Mouse (Mus musculus): ENCODE results near the gene Klhl21. TPM values are rescaled to one million over a fixed set of nuclear protein-coding genes. Genes with fewer than 3 reads are reported as not detected.

The Klhl21 gene
- total RNA-seq (2021) = 10 to 100 TPM; 42.3 to 49.2 TPM

DNA sequence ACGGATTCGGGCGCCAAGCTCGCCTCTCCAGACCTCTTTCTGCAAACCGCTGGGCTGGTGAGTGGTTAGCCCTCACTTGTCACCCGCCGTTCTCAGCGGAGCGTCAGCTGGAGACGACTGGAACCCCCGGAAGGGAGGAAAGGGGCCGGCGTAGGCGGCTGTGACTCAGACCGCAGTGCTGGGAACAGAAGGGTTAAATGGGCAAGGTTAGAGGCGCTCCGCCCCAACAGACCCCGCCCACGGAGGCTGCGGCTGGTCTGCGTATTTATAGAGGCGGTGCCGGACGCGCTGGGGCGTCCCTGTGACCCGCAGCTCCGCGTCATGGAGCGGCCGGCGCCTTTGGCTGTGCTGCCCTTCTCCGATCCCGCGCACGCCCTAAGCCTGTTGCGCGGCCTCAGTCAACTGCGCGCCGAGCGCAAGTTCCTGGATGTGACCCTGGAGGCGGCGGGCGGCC is at the start of gene Klhl21:
TSS of gene Klhl21 (plus strand) at position 182 of the 454 bp plus-strand sequence.
- DNase-seq = peak; percentile 97

DNA sequence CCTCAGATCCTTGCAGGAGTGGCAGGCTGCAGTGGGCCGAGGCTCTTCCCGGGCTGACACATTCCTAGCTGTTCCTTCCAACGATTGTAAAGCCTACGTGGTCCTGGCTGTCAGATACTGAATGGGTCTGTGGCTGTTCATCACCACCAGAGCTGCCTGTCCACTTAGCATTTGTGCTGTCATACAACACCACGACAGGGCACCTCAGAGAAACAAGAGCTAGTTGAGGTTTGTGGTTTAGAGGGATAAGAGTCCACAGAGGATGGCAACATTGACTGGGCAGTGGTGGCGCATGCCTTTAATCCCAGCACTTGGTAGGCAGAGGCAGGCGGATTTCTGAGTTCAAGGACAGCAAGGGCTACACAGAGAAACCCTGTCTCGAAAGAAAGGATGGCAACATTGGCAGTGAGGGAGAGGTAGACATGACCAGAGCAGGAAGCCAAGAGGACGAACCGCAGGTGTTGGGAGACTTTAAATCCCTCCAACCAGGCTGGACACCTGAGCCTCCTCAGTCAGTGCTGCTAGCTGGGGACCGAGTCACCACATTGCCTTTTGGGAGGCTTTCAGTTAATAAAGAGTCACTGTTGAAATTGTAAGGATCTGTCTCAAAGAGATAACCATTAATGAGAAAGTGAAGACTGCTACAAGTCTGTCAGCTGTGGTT is 48.6 kb upstream of the Klhl21 start:
- no peak for DNase-seq

DNA sequence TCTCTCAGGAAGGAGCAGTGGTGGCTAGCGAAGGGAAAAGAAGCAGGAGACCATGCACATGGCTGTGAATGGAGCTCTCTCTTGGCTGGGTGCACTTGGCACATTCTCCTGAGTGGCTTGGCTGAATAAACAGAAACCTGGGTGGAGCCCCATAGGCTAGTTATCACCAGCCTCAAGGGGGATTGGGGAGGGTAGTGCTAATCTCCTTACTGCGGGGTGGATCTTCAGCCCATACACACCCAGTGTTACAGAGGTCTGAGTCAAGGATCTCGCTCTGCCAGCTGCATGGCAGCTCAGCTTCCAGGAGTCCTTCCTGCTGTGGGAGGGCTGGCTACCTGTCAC is 48.1 kb upstream of the Klhl21 start:
- no peak for DNase-seq

DNA sequence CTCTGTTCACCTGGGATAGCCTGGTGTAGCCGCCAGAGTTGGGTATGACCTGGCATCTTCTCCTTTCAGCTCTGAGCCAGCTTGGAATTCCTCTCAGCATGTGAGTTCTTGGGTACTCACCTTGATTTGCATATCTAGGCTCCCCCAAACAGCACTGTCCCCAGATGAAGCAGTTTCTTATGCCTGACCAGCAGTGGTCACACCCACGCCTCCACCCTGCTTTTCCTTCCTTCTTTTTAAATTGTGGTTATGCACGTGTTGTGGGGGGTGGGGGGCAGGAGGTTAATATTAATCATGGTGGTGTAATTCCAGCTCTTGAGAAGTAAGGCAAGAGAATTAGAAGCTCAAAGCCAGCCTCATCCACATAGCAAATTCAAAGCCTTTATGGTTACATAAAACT is 45.8 kb upstream of the Klhl21 start:
- DNase-seq = no peak

DNA sequence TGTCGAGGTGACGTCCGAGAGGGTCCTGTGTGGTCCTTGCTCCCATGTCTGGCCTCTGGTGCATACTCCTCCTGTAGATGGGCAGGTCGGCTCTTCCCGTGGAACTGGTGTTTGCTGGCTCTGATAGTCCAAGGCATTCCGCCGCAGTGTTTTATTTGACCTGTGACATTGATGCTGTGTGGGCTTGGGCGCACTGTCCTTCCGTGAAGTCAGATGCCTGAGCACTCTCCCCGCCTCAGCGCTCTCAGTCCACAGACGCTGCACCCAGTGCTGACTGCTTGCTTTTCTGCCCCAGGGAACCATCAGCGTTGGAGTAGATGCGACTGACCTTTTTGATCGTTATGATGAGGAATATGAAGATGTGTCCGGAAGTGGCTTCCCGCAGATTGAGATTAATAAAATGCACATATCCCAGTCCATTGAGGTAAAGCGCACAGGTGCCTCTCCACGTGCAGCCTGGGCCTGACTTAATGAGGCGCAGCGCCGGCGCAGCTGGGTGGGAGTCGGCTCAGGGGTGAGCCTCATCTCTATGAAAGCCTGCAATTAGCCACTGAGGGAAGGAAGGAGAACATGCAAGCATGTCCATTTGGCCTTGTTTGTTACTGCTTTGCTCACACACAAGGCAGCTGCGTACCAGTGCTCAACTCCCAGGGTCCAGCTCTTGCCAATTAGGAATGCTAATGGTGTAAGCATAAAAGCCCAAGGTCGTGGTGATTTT is 40.2 kb upstream of the Klhl21 start:
- DNase-seq = no peak

DNA sequence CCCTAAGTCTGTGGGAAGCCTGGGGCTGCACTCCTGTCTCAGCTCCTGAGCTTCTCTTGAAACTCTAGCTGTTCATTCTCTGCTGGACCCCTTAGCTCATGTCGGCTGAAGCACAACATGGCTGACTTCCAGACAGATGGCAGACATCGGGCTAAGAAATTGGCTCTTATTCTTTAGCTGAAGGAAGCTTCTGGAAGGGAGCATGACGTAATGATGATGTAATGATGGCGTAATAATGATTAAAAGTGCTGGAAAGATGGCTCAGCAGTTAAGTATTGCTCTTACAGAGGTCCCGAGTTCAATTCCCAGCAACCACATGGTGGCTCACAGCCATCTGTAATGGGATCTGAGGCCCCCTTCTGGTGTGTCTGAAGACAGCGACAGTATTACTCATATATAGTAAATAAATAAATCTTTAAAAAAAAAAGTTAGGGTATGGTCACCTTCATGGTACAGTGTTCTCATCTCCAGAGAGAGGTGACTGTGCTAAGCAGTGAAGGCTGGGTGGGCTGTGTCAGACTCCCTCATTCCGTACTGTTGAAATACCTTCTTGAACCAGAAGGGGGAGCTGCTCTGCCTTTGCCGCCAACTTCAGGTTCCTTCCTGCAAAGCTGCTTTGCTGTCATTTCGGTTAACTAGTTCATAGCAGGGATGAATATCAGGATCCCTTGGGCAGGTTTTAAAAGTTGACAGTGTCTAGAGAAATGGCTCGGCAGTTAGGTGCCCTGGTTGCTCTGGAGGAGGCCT is 36.2 kb upstream of the Klhl21 start:
- peak; percentile 60 for DNase-seq

DNA sequence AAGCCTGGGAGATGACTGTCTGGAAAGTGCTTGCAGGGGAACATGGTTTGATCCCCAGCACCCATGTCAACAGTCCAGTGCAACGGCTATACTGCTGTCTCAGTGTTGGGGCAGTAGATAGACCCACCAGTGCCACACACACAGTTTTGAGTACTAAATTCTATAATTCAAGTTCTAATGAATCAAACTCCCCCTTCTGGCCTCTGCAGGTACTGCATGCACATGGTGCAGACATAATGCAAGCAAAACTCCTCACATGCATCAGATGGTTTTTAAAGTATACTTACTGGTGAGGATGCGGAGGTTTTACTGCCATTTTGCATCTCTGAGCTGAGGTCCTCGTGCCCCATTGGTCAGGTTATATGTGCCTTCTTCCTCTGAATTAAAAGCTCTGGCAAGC is 33.2 kb upstream of the Klhl21 start:
- peak; percentile 64 for DNase-seq

DNA sequence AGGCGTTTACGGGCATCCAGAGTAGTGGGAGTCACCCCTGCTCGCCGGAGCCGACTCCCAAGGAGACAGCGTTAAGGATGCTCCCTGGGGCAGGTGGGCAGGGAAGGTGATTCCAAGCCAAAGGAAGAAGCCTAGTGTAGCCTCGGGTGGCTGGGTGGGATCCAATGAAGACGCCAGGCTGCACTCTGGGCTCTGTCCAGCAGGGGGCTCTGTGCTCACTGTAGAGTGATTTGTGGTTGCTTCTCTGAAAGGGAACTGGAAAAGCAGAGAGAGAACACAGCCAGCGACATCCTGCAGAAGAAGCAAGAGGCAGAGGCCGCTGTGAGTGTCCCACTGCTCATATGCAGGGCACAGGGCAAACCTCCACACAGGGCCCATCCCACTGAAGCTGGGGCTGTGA is 30.9 kb upstream of the Klhl21 start:
- DNase-seq = peak; percentile 93

DNA sequence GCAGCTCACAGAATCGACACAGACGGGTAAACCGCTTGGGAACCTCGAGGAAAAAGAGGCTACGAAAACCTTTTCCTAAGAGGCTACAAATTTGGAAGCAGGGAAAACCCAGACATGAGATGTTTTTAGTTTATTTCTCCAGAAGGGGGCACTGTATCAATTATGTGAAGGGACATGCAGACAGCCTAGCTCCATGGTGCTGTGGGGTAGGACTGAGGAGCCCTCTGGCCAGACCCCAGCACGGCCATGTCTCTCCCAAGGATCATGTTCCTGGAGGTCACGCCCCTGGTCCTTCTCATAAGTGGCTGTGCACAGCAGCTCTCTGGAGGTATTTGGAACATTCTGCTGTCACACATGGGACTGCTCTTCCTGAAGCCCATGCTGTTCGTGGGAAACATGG is 27.9 kb upstream of the Klhl21 start:
- no peak for DNase-seq

DNA sequence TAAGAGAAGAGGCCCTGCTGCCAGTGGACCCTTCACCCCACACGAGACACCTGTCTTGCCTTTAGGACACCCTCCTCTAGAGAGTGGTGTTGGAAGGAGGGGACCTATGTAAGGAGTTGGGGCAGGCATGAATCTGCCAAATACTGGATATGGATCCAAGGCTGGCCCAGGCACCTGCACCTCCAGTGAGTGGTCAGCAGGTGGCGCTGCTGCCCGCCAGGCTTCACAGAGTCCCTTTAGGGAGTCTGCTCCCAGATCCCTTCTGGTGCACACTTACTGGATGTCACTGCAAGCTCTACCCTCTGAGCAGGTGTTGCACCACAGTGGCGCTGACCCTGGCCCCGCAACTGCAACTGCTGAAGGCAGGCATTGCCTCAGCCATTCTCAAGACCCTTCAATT is 27.2 kb upstream of the Klhl21 start:
- peak; percentile 90 for DNase-seq

DNA sequence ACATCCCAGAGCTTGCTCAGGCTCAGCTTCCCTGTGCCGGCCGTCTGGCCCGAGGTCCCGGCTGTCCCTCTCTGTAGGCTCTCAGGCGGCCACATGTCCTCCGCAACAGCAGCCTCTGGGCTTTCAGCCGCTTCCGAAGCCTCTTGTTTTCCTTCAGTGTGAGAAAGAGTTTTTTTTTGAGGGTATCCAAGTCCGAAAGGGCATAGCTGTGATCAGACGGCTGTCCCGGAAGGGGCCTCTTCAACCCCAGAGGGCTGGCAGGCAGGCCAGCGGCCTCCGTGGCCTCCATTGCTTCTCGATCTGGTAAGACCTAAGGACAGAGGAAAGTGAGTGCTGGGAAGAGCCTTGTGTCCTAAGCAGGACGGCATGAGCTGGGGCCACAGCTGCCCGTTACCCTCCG is 25.6 kb upstream of the Klhl21 start:
- no peak for DNase-seq

DNA sequence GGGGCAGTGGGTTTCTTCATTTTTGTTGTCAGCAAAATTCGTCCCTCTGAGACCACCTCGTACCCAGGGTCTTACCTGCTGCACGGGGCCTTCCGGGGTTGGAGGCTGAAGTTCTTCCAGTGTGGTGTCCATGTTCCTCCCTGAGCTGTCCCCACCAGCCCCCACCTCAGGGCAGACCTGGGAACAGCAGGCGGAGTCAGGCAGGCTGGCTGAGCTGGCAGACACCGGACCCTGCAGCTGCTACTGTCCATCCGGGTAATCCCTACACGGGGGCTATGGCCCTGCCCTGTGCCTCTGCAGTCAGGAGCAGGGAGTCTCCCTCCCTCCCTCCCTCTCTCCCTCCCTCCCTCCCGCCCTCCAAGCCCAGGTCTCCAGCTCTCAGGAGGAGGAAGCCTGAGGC is 25.0 kb upstream of the Klhl21 start:
- DNase-seq = no peak

DNA sequence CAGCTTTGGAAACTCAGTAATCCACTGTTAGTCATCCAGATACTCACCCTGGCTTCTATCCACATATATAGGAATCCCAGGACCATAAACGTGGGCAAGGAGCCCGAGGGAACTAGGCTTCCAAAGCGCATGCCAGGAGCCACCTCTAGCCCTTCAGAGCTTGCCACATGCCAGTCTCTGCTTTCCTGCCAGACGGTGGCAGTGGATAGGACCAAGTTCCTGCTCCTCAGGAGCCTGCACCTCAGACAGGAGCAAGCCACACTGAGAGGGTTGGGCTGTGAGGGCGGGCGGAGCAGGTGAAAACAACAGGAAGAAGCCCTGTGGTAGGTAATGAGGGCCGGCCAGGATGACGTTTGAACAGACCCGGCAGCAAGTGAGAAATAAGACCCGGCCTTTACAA is 22.7 kb upstream of the Klhl21 start:
- no peak for DNase-seq

DNA sequence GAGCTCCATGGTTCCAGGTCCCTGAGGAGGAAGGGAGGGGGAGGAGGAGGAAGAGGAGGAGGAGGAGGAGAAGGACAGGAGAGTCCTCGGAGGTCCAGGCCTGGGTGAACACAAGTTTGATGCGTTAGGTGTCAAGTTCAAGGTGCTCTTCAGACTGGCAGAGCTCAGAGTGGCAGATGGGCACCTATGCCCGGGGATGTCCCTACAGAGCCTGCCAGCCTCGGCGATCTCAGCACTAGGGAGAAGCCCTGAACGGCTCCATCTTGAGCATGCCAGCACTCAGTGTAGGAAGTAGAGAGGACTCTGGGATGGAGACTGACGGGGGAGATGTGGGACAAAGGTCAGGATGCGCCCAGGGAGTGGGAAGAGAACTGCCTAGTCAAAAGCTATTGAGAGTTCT is 22.0 kb upstream of the Klhl21 start:
- no peak for DNase-seq

DNA sequence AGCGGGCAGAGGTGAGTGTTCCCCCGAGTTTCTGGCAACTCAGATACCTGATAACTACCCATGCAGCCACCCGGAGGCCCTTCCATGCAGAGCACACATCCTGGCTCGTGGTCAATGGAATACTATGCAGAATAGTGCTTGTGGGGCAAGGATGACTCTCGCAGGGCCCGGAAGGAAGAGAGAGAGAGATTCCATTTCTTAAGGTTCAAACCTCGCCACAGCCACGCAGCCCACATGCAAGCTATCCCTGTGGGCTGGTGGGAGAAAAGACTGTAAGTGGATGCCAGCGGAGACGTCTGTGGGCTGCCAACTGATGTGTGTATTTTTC is 20.6 kb upstream of the Klhl21 start:
- DNase-seq = no peak

DNA sequence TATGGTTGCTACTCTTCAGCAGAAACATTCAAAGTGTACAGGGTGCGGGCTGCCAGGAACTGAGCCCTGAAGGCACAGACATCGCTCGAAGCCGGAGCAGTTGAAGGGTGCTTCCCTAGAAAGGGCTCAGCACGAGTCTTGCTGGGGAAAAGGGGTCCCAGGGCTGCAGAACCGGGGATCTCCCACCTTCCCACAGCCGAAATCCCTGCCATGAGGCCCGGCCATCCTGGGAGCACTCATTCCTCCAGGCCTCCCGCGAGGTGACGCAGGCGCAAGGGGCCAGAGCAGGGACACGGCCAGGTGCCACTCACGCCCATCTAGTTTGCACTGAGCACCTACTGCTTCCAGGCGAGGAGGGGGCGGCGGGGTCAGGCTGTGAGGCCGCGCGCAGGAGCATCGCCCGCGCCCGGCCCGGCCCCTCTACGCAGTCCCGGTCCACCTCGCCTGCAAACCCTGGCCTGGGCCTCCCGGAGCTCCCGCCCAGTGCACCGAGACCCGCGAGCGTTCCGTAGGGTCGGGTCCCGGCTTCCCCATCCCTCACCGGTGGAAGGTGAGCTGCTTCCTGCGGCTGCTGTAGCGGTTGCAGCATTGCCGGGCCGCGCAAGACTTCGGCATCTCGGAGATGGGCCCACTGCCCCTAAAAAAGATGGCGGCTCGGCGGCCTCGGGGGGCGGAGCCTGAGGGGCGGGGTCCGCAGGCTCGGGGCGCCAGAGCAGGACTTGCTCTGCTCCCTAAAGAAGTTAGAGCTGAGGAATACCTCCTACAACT is 20.1 kb upstream of the Klhl21 start, which contains the start of gene Thap3:
TSS of gene Thap3 (minus strand) at position 656 of the 768 bp plus-strand sequence.
- DNase-seq = peak; percentile 85

DNA sequence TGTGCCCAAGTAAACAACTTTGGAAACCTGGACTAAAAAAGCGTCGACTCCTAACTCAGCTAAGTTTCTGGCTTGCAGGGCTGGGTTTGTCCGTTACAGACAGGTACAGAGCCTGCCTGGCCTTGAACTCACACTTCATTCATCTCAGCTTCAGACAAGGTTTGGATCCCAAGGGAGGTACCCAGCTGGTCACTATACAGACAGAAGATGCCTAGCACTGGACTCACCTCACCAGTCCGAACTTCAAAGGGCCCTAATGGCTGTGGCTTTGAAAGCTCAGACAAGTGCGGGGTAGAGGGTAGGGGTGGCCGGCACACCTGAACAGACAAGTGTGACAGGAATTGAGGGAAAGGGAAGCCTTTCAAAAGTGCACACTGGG is 19.5 kb upstream of the Klhl21 start:
- DNase-seq = no peak

DNA sequence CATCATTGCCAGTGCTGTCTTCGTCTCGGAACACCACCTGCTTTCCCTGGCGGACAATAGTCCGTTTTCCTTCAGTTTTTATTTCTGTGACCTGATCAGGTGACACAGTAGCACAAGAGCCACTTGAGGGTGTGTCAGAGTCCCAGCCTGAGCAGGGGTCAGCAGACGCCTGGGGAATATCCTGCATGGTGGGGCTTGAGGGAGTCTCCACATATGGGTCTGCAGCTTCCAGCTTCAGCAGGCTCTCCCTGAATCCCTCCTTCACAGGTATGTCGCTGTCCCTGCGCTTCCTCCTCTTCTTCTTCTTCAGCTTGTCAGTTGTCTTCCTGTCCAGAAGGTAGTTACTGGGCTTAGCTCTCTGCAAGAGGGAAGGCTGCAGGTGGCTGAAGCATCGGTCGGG is 16.5 kb upstream of the Klhl21 start:
- no peak for DNase-seq

DNA sequence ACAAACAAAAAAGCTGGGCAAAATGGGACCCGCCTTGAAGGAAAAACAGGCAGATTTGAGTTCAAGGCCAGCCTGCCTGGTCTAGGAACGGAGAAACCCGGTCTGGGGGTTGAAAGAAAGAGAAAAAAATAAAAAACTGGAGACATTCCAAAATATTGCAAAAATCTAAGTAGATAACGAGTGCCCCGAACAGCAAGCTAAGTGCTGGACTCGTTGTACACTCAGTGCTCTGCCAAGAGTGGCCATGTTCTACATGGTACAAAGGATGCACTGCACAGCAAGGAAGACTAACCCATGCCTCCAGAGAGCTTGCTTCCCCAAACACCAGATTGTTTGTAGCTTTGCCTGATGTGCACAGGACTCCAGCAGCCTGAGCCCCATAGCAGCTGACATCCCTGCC is 15.6 kb upstream of the Klhl21 start:
- no peak for DNase-seq

DNA sequence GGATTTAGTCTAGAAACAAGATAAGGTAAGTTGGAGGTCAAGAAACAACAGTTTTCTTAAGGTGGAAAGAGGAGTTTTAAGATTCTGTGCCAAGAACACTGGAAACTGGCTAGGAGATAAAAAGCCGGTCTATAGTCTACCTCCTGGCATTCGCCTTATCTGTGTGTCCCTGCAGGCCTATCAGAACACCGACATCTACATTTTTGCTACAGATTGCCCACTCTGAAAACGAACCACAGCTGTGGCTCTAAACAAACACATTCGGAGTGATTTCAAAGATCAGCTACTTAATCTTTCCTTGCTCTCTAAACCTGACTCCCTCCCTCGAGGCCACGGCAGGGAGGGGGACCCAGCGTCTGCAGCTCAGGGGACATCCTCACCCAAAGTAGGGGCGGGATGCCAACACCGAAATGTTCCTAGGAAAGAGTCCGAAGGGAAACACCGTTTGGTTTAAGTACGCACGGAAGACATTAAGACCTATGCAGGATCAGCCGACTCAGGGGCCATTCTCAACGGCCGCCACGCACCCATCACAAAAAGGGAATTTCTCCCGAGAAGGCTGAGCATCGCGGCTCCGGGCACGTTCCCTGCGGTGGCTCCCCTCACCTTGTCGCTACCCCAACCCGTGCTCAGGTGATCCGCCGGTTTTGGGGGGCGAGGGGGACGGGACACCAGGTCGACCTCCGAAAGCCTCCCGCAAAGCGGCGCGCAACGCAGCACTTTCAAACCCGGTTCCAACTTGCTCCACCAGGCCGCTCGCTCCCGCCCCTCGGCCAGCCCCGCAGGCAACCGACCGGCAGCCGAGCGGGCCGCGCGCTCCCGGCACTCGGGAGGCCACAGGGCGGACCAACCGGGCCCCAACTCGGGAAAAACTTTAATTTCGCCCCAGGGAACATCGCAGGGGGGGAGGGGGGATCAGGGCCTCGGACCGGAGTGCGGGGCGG is 14.1 kb upstream of the Klhl21 start:
- DNase-seq = peak; percentile 50

DNA sequence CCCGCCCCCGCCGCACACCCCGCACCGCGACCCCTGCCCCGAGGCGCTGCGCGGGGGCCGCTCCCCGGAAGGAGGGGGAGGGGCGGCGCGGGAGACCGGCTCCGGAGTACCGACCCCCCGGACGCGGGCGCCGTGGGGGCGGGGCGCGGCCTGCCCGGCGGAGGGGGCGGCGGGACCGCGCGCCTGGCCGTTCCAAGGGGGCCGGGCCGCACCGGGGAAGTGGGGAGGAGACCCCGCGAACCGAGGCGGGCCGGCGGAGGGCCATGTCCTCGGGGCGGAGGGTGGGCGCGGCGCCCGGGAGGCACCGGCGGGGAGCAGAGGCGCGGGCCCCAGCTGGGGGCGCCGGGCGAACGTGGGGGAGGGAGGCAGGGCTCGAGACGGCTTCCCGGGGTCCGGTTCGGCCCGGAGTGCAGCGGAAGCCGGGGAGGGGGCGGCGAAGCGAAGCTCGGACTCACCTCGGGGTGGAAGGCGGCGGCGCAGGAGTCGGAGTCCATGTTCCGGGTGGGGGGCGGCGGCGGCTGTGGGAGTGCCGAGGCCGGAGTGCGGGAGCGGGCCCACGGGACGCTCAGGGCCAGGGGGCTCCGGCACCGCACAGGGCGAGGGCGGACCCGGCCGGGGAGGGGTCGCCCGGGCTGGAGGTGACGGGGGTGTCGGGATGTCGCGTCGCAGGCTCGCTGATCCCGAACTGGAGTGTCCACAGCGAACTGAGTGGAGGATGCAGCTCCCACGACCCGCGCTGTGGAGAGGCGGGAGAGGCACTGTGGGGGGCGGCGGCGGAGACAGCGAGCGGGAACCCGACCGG is 13.0 kb upstream of the Klhl21 start:
- DNase-seq = peak; percentile 52
